Mouse (Mus musculus) embryonic fibroblast, embryonic 13.5 days (primary cell): Measurements from ENCODE around the gene Prkrip1. TPM values are rescaled to one million over a fixed set of nuclear protein-coding genes. Genes with fewer than 3 reads are reported as not detected.
"Not testable (repeated sequence)": the region's sequence is repeated elsewhere in the genome, so short reads cannot be mapped to it uniquely, and the experiment has no call there.

Experiments
- H3K27ac ChIP-seq: 2 replicates; pipeline ENCODE4 v1.5.1; 2012; ENCODE audit warnings: low read length, control low read depth, inconsistent platforms; ENCODE audit not compliant: insufficient read depth
- H3K4me1 ChIP-seq: 2 replicates; pipeline ENCODE4 v1.6.1; 2011; ENCODE audit warnings: low read length; ENCODE audit not compliant: control insufficient read depth, insufficient read depth
- H3K4me3 ChIP-seq: 2 replicates; pipeline ENCODE4 v1.5.1; 2011; ENCODE audit warnings: mild to moderate bottlenecking, control low read depth, low read length; ENCODE audit not compliant: insufficient read depth
- CTCF ChIP-seq: IDR thresholded peaks from 2 replicates; pipeline ENCODE4 v1.5.1; 2011; ENCODE audit warnings: mild to moderate bottlenecking, control low read depth, low read length, moderate library complexity, borderline replicate concordance; ENCODE audit not compliant: insufficient read depth
- POLR2A ChIP-seq: IDR thresholded peaks from 2 replicates; pipeline ENCODE4 v1.6.1; 2011; ENCODE audit warnings: low read depth, mild to moderate bottlenecking, control low read depth, low read length, moderate library complexity
- polyA plus RNA-seq: library from polyadenylated mRNA; stranded (reverse); fragments of >200 nt; gene quantifications from 2 replicates; pipeline ENCODE4 v1.2.4, GENCODE M21; 2011; ENCODE audit warnings: low read depth; ENCODE audit not compliant: missing spikeins, insufficient read length

The Prkrip1 gene
- polyA plus RNA-seq, 1 experiment: 39.4 TPM

- Histone ChIP-seq H3K4me1 (peaks cover 6% of the 10 kb centered on the region), H3K27ac (no peak overlapping the region), H3K4me3 (no peak overlapping the region)
- TF ChIP-seq POLR2A: no peak
- TF ChIP-seq CTCF: no peak
Measured at GRCm38 (mm10) chr5:136167296-136167695, 31.5 kb downstream of the Prkrip1 start.

DNA sequence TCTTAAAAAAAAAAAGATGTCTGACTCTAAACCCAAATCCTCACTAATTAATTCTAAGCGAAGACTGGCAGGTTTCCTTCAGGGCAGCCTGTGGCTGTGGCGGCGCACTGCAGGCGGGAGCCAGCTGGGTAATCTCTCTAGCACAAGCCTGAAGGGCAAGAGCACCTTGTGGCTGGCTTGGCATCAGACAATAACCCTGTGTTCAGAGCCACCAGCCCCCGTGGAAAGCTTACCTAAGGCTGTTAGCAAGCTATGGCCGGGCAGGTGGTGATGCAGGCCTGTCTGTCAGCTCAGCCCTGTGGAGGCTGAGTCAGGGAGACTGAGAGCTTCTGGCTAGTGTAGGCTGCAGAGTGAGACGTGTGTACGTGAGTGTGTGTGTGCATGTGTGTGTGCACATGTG is 33.5 kb downstream of the Prkrip1 start:
- no peaks in the 10 kb centered on the region for H3K4me1 ChIP-seq
- H3K27ac ChIP-seq: no peak overlapping the region
- no peak for TF ChIP-seq CTCF
- no peak for TF ChIP-seq POLR2A
- H3K4me3 ChIP-seq: no peak overlapping the region

- H3K27ac ChIP-seq: no peak overlapping the region
- TF ChIP-seq CTCF: no peak
- TF ChIP-seq POLR2A: no peak
- no peaks in the 10 kb centered on the region for H3K4me1 ChIP-seq
- H3K4me3 ChIP-seq: no peak overlapping the region
Measured at GRCm38 (mm10) chr5:136163807-136164474, 34.8 kb downstream of the Prkrip1 start.

GRCm38 (mm10) chr5:136160084-136160483 is 38.7 kb downstream of the Prkrip1 start:
- not testable (repeated sequence) for H3K4me1 ChIP-seq, H3K27ac ChIP-seq, H3K4me3 ChIP-seq

GRCm38 (mm10) chr5:136155399-136155798 is 43.4 kb downstream of the Prkrip1 start:
- Histone ChIP-seq H3K4me3 (no peak overlapping the region), H3K4me1 (no peaks in the 10 kb centered on the region), H3K27ac (no peak overlapping the region)
- TF ChIP-seq POLR2A (no peak), CTCF (no peak)

DNA sequence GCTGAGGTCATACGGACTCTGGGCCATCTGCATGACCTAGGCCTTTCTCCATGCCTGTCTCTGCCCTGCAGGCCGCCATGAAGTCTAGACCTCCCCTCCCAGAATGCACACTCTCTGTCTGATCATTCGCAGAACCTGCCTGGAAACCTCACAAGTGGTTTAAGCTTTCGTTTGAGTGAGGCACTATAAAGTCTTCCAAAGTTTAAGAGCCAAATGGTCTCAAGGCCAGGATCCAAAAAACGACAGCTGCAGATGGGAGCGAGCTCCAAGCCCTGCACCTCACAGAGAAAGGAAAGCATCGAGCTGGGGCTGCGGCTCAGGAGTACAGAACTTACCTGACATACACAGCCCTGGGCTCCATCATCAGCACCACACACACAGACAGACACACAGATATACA is 46.4 kb downstream of the Prkrip1 start:
- Histone ChIP-seq H3K4me3 (no peak overlapping the region), H3K27ac (no peak overlapping the region), H3K4me1 (no peaks in the 10 kb centered on the region)
- TF ChIP-seq CTCF: no peak
- no peak for TF ChIP-seq POLR2A

- not testable (repeated sequence) for H3K27ac ChIP-seq, H3K4me3 ChIP-seq, H3K4me1 ChIP-seq
Measured at GRCm38 (mm10) chr5:136149134-136149576, 49.6 kb downstream of the Prkrip1 start.

DNA sequence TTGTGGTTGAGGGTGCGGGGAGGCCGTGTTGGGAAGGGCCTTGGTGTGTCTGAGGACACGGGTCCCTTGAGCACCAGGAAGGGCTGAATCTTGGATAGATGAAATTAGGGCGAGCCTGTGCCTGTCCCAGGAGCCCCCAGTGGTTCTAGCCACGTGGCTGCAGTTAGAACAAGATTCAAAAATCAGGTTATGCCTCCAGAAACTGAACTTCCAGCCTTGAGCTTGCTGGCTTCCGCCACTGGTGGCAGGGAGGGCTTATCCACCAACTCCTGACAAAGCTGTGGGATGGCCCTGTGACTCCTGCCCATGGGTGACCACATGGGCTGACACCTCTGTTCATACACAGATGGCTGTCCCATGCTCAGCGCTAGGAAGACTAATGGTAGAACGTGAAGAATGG is 51.1 kb downstream of the Prkrip1 start:
- H3K4me1 ChIP-seq: no peaks in the 10 kb centered on the region
- H3K4me3 ChIP-seq: no peak overlapping the region
- TF ChIP-seq CTCF (no peak), POLR2A (no peak)
- H3K27ac ChIP-seq: no peak overlapping the region

- TF ChIP-seq CTCF (no peak), POLR2A (no peak)
- Histone ChIP-seq H3K27ac (no peak overlapping the region), H3K4me3 (no peak overlapping the region), H3K4me1 (no peaks in the 10 kb centered on the region)
Measured at GRCm38 (mm10) chr5:136146936-136147335, 51.8 kb downstream of the Prkrip1 start.

GRCm38 (mm10) chr5:136144606-136145430 is 53.9 kb downstream of the Prkrip1 start:
- no peak overlapping the region for H3K4me3 ChIP-seq
- TF ChIP-seq POLR2A (no peak), CTCF (no peak)
- H3K27ac ChIP-seq: no peak overlapping the region
- no peaks in the 10 kb centered on the region for H3K4me1 ChIP-seq

GRCm38 (mm10) chr5:136143161-136143755 is 55.5 kb downstream of the Prkrip1 start:
- no peak overlapping the region for H3K4me3 ChIP-seq
- H3K27ac ChIP-seq: no peak overlapping the region
- no peaks in the 10 kb centered on the region for H3K4me1 ChIP-seq
- TF ChIP-seq POLR2A (no peak), CTCF (no peak)
